Mouse (Mus musculus) megakaryocyte progenitor cell, adult 5-6 weeks (primary cell): ENCODE results near the gene Erbin. TPM values are rescaled to one million over a fixed set of nuclear protein-coding genes. Genes with fewer than 3 reads are reported as not detected.

Experiments
- ATAC-seq: replicated peaks from 2 replicates; pipeline ENCODE4 v1.8.0; 2016; ENCODE audit warnings: mild to moderate bottlenecking, moderate TSS enrichment, inconsistent platforms; ENCODE audit not compliant: poor library complexity
- total RNA-seq, 2 experiments: library from RNA; stranded (forward) in 1 of 2; stranded (reverse) in 1 of 2; fragments of 157-497, 149-512 nt in 1 of 2; fragments of 200-1000 nt in 1 of 2; gene quantifications; 2 replicates each; pipeline versions ENCODE4 v1.2.3 to v1.2.4; 2015 to 2017

Erbin gene
- total RNA-seq, 2 experiments from 2014 or later, result 72.9 to 96.9 TPM

DNA sequence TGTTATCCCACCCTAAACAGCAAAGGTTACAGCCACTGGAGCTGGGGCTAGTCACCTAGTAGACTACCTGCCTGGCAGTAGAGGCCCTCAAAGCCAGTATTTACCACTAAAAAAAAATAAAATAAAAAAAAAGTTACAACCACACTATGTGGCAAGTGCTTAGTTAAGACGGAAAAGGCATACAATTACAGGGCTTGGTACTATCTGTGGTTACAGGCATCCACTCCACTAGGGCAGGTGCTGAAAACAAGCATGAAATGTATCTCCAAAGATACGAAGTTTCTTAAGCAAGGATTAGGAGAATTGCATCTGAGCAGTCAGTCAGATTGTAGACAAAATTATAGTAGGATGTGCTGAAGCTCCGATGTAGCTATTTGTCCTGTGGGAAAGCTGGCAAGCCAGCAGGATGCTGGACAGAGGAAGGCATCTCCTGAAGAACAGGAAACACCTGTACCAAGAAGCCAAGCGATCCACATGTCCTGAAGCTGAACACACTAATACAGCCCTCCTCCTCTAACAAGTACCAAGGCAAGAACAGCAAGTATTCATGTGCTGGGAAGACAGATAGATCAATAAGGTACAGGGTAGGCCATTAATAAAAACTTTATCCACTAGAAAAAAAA lies 6.1 kb downstream of the Erbin start:
- ATAC-seq, result peak; percentile 52

DNA sequence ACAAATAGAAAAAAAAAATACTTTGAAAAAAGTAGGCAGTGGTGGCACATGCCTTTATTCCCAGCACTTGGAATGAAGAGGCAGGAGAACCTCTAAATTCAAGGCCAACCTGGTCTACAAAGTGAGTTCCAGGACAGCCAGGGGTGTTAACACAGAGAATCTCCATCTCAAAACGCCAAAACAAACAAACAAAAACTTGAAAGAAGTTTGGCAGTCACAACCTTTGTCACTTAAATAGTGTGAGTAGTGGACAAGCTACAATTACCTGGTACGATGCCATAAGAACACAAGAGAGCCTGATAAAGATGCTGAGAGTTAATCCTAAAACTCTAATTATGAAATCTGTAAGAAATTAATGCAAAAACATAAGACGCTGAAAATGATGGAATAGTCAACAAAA lies 8.0 kb downstream of the Erbin start:
- no peak for ATAC-seq

DNA sequence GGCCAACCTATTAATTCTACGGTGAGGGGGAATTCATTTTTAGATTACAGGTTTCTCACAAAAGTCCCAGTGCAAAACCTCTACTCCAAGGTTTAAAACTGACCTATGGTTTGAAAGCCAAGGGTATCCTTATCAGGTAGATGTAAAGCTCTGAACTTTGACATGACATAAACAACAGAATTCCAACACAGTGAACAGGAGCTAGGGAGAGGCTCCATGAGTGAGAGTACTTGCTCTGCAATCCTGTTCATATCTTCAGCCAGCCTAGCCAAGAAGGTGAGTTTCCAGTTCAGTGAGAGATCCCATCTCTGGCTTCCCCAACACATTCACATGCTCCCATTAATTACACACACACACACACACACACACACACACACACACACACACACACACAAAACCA lies 9.7 kb downstream of the Erbin start:
- ATAC-seq, result no peak

DNA sequence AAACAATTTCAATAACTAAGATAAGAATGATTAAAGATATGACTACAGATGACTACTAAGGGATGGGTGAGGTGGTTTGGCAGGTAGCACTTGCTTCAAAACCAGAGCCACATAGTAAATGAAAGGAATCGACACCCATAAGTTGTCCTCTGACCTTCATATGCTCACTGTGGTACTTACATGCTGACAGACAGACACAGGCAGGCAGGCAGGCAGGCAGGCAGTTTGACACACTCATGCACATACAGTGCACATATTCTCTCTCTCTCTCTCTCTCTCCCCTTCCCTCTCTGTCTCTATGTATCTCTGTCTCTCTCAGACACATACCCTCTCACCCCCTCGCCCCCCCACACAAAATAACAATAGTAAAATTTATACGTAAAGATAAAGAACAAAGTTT lies 10.4 kb downstream of the Erbin start:
- no peak for ATAC-seq

DNA sequence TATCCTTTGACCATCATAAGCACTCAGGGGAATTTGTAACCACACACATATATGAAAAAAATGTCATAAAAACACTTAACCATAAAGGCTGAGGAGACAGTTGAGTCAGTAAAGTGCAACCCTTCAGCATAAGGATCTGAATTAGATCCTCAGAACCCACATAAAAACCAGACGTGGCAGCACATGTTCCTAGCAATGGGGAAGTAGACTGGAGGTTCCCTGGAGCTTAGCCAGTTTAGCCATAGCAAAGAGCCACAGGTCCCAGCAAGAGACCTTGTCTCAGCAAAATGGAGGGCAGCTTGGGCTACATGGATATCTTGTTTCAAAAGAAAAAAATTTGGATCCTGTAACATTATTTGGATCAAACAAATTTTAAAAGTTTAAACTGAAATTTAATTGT lies 20.3 kb downstream of the Erbin start:
- ATAC-seq, result peak; percentile 84

DNA sequence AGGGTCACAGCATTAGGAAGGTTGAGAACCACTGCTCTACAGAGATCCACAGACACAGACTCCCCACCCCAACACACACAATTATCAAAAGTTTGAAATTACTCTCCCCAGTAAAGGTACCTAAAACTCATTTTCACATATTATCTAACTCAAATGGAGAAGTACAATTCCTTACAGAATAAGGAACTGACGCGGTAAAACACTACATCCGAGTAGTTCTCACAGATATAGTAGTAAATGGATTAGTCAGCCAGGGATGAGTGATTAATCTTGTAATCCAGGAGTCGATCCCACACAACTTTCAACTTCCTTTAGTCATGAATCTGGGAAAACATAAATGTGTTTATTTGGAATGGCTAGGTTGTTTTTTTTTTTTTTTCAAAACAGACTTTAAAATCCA lies 22.7 kb downstream of the Erbin start:
- ATAC-seq, result no peak; the same call in 1 of the 2 replicates

DNA sequence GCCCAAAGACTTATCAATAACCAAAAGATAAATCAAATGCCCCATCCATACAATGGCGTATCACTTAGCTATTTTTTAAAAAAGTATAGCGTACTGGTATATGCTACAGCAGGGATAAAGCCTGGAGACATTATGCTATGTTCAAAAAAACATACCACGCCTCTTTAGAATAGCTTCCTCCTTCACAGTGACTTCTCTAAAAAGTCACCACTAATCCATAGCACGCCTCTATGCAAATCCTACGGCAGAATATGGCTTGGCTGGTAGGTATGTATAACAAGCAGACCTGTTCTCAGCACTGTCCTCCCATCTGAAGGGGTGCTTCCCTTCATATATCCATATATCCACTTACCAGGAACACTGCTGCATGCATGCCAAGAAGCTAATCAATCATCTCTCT lies 27.2 kb downstream of the Erbin start:
- peak; percentile 77 for ATAC-seq

DNA sequence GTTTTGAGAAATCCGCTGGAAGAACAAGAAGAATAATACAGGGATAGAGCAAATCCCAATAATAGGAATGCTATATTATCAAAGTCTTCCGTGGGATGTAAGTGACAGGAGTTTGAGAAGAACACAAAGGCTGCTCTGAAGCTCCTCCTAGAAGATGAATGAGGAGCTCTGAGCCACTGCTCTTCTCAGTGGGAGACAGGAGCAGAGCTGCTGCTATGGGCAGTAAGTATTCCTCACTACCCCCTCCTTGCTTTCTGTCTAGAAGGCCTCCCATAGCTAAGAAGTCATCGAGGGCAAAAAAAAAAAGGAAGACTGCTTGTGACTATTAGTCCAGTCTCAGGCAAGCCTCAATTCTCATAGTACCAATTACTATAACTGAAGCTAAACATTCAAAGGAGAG lies 30.3 kb downstream of the Erbin start:
- ATAC-seq, result no peak

DNA sequence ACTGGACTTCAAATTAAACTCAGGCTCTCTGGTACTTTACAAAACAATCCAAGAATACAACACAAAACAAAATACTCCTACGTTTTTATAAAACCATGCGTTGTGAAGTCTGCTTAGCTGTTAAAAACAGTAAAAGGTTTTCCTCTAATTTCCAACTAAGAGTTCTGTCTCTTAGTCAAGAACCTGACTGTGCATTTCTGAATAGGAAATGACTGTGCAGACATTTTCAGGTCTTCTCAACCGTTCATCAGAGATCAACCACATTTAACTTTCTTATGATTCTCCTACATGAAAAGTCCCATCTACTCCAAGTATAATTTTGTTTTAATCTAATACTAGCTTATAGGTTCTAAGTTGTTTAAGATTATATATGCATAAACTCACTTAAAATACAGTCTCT lies 33.8 kb downstream of the Erbin start:
- ATAC-seq, result peak; percentile 34; the same call in 1 of the 2 replicates

DNA sequence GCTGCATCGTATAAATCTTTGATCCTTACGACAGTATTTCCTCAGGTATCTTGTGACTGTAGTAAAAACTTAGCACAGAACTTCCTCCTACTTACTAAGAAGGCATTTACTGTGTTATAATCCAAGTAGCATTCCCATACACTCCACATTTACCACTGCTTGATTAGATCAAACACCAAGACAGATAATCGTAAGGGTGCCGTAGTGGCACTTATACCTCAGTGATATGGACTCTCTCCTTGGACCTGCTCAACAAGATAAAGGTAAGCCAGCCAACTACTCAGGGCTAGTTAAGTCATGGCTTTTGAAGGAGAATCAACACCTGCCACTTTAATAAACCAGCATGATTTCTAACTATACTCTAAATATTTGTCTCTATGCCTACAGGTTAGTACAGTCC lies 39.1 kb downstream of the Erbin start:
- 0 out of 2 replicates have a peak, but pooled peaks have one; percentile 14 for ATAC-seq

DNA sequence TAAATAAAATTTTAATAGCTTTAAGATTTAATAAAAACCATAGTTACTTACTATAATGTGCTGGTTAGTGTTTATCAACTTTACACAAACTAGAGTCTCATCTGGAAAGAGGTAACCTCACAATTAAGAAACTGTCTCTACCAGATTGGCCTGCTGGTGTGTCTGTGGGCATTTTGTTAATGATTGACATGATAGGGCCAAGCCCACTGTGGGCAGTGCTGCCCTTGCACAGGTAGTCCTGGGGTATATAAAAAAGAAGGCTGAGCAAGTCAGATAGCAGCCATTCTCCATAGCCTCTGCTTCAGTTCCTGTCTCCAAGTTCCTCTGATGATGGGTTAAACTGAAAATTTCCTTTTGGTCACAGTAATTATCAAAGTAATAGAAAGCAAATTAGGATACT lies 43.6 kb downstream of the Erbin start:
- ATAC-seq, result no peak

DNA sequence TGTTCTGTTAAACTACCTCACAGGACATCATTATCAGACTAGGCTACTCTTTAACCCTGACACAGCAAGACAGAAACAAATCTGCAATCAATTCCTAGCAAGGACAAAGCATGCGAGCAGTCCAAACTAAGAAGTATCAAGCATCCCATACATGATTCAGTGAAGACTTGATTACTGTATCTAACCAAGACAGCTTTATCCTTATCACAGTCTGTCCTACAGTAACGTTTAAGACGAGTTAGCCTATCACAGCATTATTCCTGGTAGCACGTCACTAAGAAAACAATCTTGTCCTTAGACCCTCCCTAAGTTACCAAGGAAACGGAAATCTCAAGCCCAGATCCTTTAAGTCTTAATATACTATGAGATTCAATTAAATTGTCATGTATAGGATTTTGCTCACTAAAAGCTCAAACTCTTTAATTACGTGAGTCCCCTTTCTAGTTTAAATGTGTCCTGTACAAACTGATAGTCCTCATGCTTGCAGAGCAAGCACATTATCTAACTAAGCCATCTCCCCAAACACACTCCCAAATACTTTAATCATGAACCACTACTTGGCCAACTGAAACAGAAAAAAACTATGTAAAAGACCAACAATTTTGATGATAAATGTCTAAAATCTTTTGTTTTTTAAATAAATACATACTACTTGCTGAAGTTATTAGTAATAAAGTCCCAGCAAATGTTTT lies 44.3 kb downstream of the Erbin start:
- ATAC-seq, result peak; percentile 94

DNA sequence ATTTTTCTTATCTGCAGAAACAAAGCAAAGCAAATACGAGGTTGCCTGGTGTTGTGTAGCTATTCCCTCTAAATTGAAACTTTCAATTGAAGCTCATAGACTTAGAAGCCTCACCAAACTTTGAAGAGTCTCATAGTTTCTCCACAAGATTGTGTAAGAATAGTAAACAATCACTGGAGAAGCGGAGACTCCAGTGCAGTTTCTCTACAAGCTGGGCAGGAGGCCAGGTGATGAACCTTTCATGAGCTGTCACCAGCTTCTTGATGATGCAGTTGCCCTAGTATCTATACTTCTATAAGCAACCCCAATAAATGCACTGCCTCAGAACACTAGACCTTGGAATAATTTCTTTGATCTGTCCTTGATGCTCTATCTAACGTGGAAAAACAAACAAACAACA lies 49.5 kb downstream of the Erbin start:
- no peak for ATAC-seq

DNA sequence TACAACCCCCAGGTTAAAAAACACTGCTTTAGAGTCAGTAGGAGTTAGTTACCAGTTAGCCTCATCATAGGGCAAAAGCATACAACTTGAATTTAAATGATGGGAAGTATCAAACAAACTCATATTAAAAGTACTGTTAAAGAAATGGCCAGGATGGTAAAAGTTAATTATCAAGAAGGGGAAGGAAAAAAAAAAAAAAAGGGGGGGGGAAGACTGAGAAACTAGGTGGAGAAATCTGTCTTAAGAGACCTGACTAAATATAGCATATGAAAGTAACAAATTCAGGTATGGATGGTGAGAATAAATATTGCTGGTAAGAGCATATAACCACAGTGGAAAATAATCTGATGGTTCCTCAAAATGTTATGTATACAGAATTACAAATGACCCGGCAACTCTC lies 50.2 kb downstream of the Erbin start:
- ATAC-seq, result peak; percentile 35; the same call in 1 of the 2 replicates

DNA sequence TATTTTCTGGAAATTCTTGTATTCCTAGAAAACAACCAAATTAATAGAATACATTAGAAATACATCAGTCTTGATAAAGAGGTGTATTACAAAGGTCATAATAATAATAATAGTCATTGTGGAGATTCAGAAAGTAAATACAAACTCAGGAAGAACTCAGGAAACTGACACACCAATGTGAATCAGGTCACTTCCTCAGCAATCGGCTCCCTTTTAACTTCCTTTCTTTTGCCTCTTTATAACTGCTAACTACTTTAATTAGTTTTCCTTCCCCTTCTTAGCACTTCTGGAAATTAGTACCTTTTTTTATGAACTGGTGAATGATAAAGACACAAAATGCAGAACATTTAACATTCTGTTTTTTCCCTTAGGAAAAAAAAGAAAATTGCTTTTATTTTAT lies 51.4 kb downstream of the Erbin start:
- ATAC-seq, result peak; percentile 55; the same call in 1 of the 2 replicates

DNA sequence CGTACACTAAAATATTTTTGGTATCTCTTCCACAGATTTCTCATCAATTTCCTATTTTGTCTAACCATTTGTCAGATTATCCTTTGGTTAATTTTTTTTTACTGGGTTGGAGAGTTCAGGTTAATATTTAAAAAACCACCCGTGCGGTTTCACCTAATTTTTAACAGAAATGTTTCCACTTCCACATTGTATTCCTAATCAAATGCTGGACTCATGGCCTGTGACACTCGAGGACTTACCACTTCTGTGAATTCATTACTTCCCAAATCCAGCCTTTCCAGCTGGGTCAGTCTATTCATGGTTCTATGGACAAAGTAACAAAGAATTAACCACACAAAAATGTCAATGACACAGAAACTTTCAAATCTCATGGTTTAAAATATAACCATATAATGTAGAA lies 58.3 kb downstream of the Erbin start:
- ATAC-seq, result no peak

DNA sequence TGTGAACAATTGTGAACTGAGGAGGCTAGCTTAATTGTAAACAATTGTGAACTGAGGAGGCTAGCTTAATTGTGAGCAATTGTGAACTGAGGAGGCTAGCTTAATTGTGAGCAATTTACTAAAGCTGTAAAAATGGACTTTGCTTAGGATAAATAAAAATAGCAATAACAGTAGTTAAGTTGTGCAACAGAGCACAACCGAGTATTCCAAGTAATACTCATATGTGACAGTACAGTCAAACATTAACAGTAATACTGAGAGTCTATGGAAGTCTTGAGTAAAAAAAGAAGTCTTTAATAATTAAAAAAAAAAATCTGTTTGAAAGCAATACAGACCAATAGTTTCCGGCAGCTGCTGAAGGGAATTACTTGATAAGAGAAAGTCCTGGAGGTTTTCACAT lies 61.3 kb downstream of the Erbin start:
- ATAC-seq, result no peak

DNA sequence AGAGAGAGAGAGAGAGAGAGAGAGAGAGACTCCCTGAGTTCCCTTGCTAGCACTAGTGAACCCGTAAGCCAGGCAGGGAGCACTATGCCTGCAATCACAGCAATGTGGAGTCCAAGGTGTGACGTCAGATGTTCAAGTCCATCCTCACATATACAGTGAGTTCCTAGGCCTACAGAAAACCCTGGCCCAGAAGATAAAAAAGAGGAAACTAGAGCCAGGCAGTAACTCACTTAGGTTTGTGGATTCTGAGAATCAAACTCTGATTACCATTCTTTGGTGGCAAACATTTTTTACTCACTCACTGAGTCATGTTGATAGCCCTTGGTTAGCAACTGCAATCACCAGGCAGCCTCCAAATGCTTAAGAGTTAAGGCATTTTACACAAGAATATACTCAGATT lies 72.7 kb downstream of the Erbin start:
- ATAC-seq, result 0 out of 2 replicates have a peak, but pooled peaks have one; percentile 17

DNA sequence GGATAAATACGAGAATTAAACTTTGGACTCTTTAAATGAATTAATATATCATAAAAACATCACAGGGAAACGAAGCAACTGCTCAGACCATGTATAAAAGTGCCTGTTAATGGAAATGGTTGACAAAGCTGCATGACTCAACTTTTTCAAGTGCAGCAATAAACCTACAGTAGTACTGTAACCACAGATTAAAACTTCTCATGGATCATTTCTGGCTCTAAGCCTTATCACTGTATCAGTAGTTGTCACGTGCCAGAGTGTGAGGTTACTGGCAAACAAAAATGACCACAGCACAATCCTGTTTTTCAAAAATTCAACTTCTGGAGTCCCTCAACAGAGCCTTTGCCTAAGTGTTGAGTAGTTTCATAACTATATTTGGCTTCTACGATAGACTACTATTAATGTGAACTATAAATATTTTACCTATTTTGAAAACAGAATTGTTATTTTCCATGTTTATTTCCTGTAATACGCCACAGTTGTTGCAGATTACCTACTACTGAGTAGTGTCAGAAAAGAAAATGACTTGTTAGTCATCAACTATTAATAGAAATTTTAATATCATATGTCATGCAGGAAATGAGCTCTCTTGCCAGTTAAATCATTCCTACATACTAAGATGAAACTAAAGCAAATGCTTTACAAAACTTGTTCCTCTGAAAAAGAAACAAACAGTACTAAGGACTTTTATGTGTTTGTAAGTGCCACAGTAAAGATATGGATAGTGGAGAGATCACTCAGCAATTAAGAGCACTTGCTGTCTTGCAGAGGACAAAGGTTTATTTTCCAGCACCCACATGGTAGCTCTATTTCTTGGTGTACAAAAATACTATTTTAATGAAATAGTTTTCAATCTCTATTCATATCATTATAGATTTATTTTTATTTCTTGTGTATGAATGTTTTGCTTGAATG lies 78.8 kb downstream of the Erbin start:
- ATAC-seq, result peak; percentile 78

DNA sequence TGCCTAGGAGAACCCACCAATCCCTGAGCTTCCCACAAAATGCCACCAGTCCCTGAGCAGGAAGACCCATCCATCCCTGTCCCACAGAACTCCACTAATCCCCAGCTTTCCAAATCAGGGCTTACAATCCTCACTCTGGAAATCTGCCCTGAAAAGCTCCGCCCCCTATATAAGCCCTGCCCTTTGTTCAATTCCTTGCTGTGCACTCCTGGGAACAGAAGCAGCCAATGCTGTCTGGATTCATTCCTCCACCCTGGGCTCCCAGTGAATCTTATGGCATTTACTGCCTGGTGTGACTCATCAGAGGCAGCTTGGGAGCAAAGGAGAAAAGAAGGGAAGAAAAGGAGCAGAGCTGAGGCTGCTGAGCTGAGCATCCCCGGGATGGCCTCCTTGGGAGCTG lies 81.7 kb downstream of the Erbin start:
- no peak for ATAC-seq

DNA sequence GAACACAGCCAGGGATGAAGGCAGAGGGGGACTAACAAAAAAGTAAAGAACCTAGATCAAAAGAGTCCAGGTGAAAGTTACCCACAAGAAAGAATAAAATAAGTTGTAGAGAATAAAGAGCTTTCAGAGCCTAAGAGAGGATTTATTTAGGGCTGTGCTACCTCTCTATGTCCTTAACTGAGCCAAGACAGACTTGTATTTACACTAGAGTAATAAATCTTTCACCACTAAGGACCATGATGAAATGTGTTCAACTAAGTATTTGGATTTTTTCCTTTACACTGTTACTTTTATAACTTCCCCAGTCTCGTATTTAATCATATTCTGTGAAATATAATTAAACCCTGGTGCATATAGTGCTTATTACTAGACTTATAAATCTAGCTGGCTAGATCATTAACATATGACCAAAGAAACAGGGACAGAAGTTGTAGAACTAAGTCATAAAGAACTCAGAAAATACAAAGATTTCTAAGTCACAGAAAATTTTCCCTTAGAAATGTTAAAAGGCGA lies 90.6 kb downstream of the Erbin start:
- no peak for ATAC-seq
